Mouse (Mus musculus): ENCODE data around the gene Bag5. TPM values are rescaled to one million over a fixed set of nuclear protein-coding genes. Genes with fewer than 3 reads are reported as not detected.
A peak's percentile ranks its signal among the peaks of the same experiment; 100 is the strongest.
"Not testable (repeated sequence)": the region's sequence is repeated elsewhere in the genome, so short reads cannot be mapped to it uniquely, and the experiment has no call there.

Bag5 gene
- polyA plus RNA-seq, 1 experiment, result 35.9 TPM

- Histone ChIP-seq H3K4me1 (ENCODE audit: control insufficient read depth, insufficient read depth, low read length) (peaks cover 19% of the 10 kb centered on the region), H3K27ac (ENCODE audit: insufficient read depth, low read length) (peak overlapping the region; percentile 67), H3K4me3 (ENCODE audit: insufficient read depth, low read length) (no peak overlapping the region)
- no peak for TF ChIP-seq CTCF (IDR thresholded peaks at IDR 0.05; ENCODE audit: borderline replicate concordance, insufficient read depth, low read length)
- no peak for TF ChIP-seq POLR2A (IDR thresholded peaks at IDR 0.05; ENCODE audit: low read depth, low read length)
Observed at GRCm38 (mm10) chr12:111665041-111665880, 47.8 kb downstream of the Bag5 start.

DNA sequence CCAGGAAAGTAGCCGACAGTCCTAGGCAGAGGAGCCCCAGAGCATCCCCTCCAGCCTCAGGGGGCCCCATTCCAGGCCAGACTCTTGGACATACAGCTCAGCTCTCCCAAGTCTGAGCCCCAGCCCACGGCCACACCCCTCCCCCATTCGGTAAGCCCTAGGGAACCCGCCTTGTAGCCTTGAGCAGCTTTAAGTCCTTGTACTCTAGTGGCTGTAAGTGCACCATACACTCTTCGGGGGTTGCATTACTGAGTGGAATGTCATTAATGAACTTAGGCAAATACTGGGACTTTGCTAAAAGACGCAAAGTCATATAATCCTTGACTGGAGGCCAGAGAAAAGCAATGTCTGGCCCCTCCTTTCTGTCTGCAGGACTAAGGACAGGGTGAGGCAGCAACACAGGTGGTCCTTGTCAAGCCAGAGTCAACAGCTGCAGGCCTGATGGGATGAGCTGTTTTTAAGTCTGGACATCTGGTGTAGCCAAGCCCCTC, 48.9 kb downstream of the Bag5 start:
- peak overlapping the region; percentile 11; the same call in 1 of the 2 replicates for H3K27ac ChIP-seq (ENCODE audit: insufficient read depth, low read length)
- peaks cover 19% of the 10 kb centered on the region for H3K4me1 ChIP-seq (ENCODE audit: control insufficient read depth, insufficient read depth, low read length)

GRCm38 (mm10) chr12:111663228-111664143, 49.6 kb downstream of the Bag5 start:
- no peak for TF ChIP-seq CTCF (IDR thresholded peaks at IDR 0.05; ENCODE audit: borderline replicate concordance, insufficient read depth, low read length)
- TF ChIP-seq POLR2A (IDR thresholded peaks at IDR 0.05; ENCODE audit: low read depth, low read length), result no peak
- Histone ChIP-seq H3K4me1 (ENCODE audit: control insufficient read depth, insufficient read depth, low read length) (peaks cover 16% of the 10 kb centered on the region), H3K27ac (ENCODE audit: insufficient read depth, low read length) (peak overlapping the region; percentile 11; the same call in 1 of the 2 replicates)

More for the DNA sequence above, 48.9 kb downstream of the Bag5 start:
- H3K4me3 ChIP-seq (ENCODE audit: insufficient read depth, low read length), result no peak overlapping the region
- no peak for TF ChIP-seq POLR2A (IDR thresholded peaks at IDR 0.05; ENCODE audit: low read depth, low read length)
- TF ChIP-seq CTCF (IDR thresholded peaks at IDR 0.05; ENCODE audit: borderline replicate concordance, insufficient read depth, low read length), result no peak

DNA sequence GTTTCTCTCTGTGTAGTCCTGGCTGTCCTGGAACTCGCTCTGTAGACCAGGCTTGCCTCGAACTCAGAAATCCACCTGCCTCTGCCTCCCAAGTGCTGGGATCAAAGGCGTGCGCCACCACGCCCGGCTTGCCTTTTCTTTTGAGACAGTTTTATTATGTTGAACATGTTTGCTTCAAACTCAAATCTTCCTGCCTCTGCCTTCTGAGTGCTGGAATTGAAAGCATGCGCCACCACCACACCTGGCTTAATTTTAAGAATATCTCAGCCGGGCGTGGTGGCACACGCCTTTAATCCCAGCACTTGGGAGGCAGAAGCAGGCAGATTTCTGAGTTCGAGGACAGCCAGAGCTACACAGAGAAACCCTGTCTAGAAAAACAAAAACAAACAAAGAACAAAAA, 51.5 kb downstream of the Bag5 start:
- H3K27ac ChIP-seq (ENCODE audit: insufficient read depth, low read length); H3K4me3 ChIP-seq (ENCODE audit: insufficient read depth, low read length): not testable (repeated sequence)
- peaks cover 16% of the 10 kb centered on the region for H3K4me1 ChIP-seq (ENCODE audit: control insufficient read depth, insufficient read depth, low read length)

More at GRCm38 (mm10) chr12:111663228-111664143, 49.6 kb downstream of the Bag5 start:
- no peak overlapping the region for H3K4me3 ChIP-seq (ENCODE audit: insufficient read depth, low read length)

DNA sequence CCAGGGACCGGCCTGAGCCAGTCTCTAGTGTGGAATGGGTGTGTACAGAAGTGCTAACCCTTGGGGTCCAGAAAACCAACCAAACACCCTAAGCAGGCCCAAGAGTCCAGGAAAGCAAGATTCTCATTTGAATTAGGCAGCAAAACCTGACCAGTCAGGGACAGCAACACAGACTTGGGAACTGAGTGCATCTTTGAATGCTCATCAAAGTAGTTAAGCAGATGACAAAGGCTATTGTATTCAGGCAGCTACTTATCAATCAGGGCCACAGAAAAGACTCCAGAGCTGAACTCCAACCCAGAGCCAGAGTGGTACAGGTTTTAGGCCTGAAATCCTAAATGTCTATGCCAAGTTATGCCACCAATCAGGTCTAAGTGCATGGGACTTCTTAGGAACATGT, 52.4 kb downstream of the Bag5 start:
- H3K4me1 ChIP-seq (ENCODE audit: control insufficient read depth, insufficient read depth, low read length), result peaks cover 14% of the 10 kb centered on the region
- no peak overlapping the region for H3K4me3 ChIP-seq (ENCODE audit: insufficient read depth, low read length)
- H3K27ac ChIP-seq (ENCODE audit: insufficient read depth, low read length), result no peak overlapping the region
- no peak for TF ChIP-seq CTCF (IDR thresholded peaks at IDR 0.05; ENCODE audit: borderline replicate concordance, insufficient read depth, low read length)
- TF ChIP-seq POLR2A (IDR thresholded peaks at IDR 0.05; ENCODE audit: low read depth, low read length), result no peak

Other genes with a start within 250 kb of the Bag5 start
- gene Gm266, start 227.4 kb downstream of the Bag5 start, polyA plus RNA-seq (2011; ENCODE audit: insufficient read length, low read depth, missing spikeins), result 0.72 TPM in 1 of 2 replicates, not detected in the other
- 357 and 363 TPM in 2 replicates for gene Eif5, start 175.2 kb downstream of the Bag5 start, polyA plus RNA-seq (2011; ENCODE audit: insufficient read length, low read depth, missing spikeins)
- 89.5 and 89.9 TPM in 2 replicates for gene Mark3, start 138.7 kb downstream of the Bag5 start, polyA plus RNA-seq (2011; ENCODE audit: insufficient read length, low read depth, missing spikeins)
- gene Ckb, start 40.9 kb downstream of the Bag5 start, polyA plus RNA-seq (2011; ENCODE audit: insufficient read length, low read depth, missing spikeins), result 43.8 and 84.3 TPM in 2 replicates
- 9.0 and 13.0 TPM in 2 replicates for gene Trmt61a, start 35.2 kb downstream of the Bag5 start, polyA plus RNA-seq (2011; ENCODE audit: insufficient read length, low read depth, missing spikeins)
- 29.9 and 38.2 TPM in 2 replicates for gene Apopt1, start within 50 bp of the Bag5 start, polyA plus RNA-seq (2011; ENCODE audit: insufficient read length, low read depth, missing spikeins)
- gene Klc1, start 45.6 kb upstream of the Bag5 start, polyA plus RNA-seq (2011; ENCODE audit: insufficient read length, low read depth, missing spikeins), result 103 and 124 TPM in 2 replicates
- gene Xrcc3, start 100.6 kb upstream of the Bag5 start, polyA plus RNA-seq (2011; ENCODE audit: insufficient read length, low read depth, missing spikeins), result 2.7 and 2.9 TPM in 2 replicates
- 32.0 and 32.9 TPM in 2 replicates for gene Zfyve21, start 100.9 kb upstream of the Bag5 start, polyA plus RNA-seq (2011; ENCODE audit: insufficient read length, low read depth, missing spikeins)
- 8.8 and 9.4 TPM in 2 replicates for gene Ppp1r13b, start 194.9 kb upstream of the Bag5 start, polyA plus RNA-seq (2011; ENCODE audit: insufficient read length, low read depth, missing spikeins)